Mouse (Mus musculus) neural tube, embryonic 14.5 days (tissue): ENCODE data around the gene Map4k1. TPM values are rescaled to one million over a fixed set of nuclear protein-coding genes. Genes with fewer than 3 reads are reported as not detected.

Experiments
- ATAC-seq: fragments of 200-750 bp; cut with Nextera tagmentation; 2 replicates; pipeline ENCODE4 v1.8.0; 2017; ENCODE audit warnings: low read depth, mild to moderate bottlenecking, moderate TSS enrichment, moderate library complexity
- H3K27ac ChIP-seq: fragments of 300-500 bp; sonication (generic); 2 replicates; pipeline ENCODE4 v1.5.1; 2014; ENCODE audit warnings: low read depth, mild to moderate bottlenecking, control low read depth, low read length, moderate library complexity, mixed read lengths
- H3K27me3 ChIP-seq: fragments of 300-500 bp; sonication (generic); 2 replicates; pipeline ENCODE4 v1.6.1; 2014; ENCODE audit warnings: low read length; ENCODE audit not compliant: control insufficient read depth, insufficient read depth
- H3K36me3 ChIP-seq: fragments of 300-500 bp; sonication (generic); 2 replicates; pipeline ENCODE4 v1.6.1; 2014; ENCODE audit warnings: low read length, mixed read lengths; ENCODE audit not compliant: control insufficient read depth, insufficient read depth
- H3K4me1 ChIP-seq: fragments of 300-500 bp; sonication (generic); 2 replicates; pipeline ENCODE4 v1.6.1; 2014; ENCODE audit warnings: low read length; ENCODE audit not compliant: control insufficient read depth, insufficient read depth
- H3K4me2 ChIP-seq: fragments of 300-500 bp; sonication (generic); 2 replicates; pipeline ENCODE4 v1.6.1; 2014; ENCODE audit warnings: mild to moderate bottlenecking, low read depth, low read length, control low read depth
- H3K4me3 ChIP-seq: fragments of 300-500 bp; sonication (generic); 2 replicates; pipeline ENCODE4 v1.5.1; 2014; ENCODE audit warnings: low read depth, low read length, control low read depth, mixed read lengths
- H3K9ac ChIP-seq: fragments of 300-500 bp; sonication (generic); replicated peaks from 2 replicates; pipeline ENCODE4 v1.6.1; 2014; ENCODE audit warnings: low read depth, mild to moderate bottlenecking, control low read depth, low read length, mixed read lengths
- H3K9me3 ChIP-seq: fragments of 300-500 bp; sonication (generic); 2 replicates; pipeline ENCODE4 v1.6.1; 2016; ENCODE audit warnings: low read length; ENCODE audit not compliant: control insufficient read depth
- WGBS: fragments of 180-500 bp; shearing (Covaris S2); extraction: QIAGEN DNeasy Blood & Tissue Kit; methylation state at CpG from one replicate; pipeline ENCODE4 v1.1.7; 2014; 5-methylcytosine and 5-hydroxymethylcytosine counted together
- polyA plus RNA-seq: library from polyadenylated mRNA; unstranded; fragments of >200 nt; fragmentation: Nextera tagmentation; extraction: Ambion mirVana; gene quantifications from 2 replicates; pipeline ENCODE4 v1.2.1, GENCODE M21; 2014

The Map4k1 gene
- polyA plus RNA-seq, 1 experiment from 2014 or later = 7.8 TPM

GRCm38 (mm10) chr7:29039985-29040661 is 58.3 kb downstream of the Map4k1 start:
- H3K9me3 ChIP-seq = no peaks in the 10 kb centered on the region
- peak overlapping the region; percentile 31 for H3K4me3 ChIP-seq
- H3K27ac ChIP-seq = peak overlapping the region; percentile 12
- ATAC-seq = peak; percentile 47; the same call in 1 of the 2 replicates
- WGBS = 2% methylated on average over 26 of the region's 26 CpGs
- no peaks in the 10 kb centered on the region for H3K36me3 ChIP-seq
- peaks cover 10% of the 10 kb centered on the region for H3K4me1 ChIP-seq
- H3K27me3 ChIP-seq = no peaks in the 10 kb centered on the region
- peak overlapping the region; percentile 67 for H3K4me2 ChIP-seq
- peak overlapping the region; percentile 43; the same call in 1 of the 2 replicates for H3K9ac ChIP-seq

GRCm38 (mm10) chr7:29041194-29041593 is 59.3 kb downstream of the Map4k1 start:
- Histone ChIP-seq H3K4me2 (no peak overlapping the region), H3K9ac (no peak overlapping the region), H3K27me3 (no peaks in the 10 kb centered on the region), H3K9me3 (no peaks in the 10 kb centered on the region), H3K4me1 (peaks cover 10% of the 10 kb centered on the region), H3K36me3 (no peaks in the 10 kb centered on the region), H3K4me3 (no peak overlapping the region), H3K27ac (no peak overlapping the region)
- no peak for ATAC-seq
- 87% methylated on average over 5 of the region's 5 CpGs for WGBS

- Histone ChIP-seq H3K9me3 (no peaks in the 10 kb centered on the region), H3K27me3 (no peaks in the 10 kb centered on the region), H3K4me3 (no peak overlapping the region), H3K4me1 (peaks cover 10% of the 10 kb centered on the region), H3K9ac (no peak overlapping the region), H3K36me3 (no peaks in the 10 kb centered on the region), H3K27ac (peak overlapping the region; percentile 56; the same call in 1 of the 2 replicates), H3K4me2 (no peak overlapping the region)
- 47% methylated on average over 19 of the region's 19 CpGs for WGBS
- ATAC-seq = peak; percentile 25; the same call in 1 of the 2 replicates
Observed at GRCm38 (mm10) chr7:29043016-29043673, 61.3 kb downstream of the Map4k1 start.

GRCm38 (mm10) chr7:29043674-29044057 is 61.8 kb downstream of the Map4k1 start:
- Histone ChIP-seq H3K4me2 (no peak overlapping the region), H3K27ac (peak overlapping the region; percentile 56; the same call in 1 of the 2 replicates), H3K4me3 (no peak overlapping the region), H3K9ac (no peak overlapping the region), H3K36me3 (no peaks in the 10 kb centered on the region), H3K4me1 (peaks cover 10% of the 10 kb centered on the region), H3K27me3 (no peaks in the 10 kb centered on the region), H3K9me3 (no peaks in the 10 kb centered on the region)
- WGBS = 27% methylated on average over 11 of the region's 11 CpGs
- ATAC-seq = peak; percentile 21; the same call in 1 of the 2 replicates

- ATAC-seq = 0 out of 2 replicates have a peak, but pooled peaks have one; percentile 3
Observed at GRCm38 (mm10) chr7:29044302-29044701, 62.5 kb downstream of the Map4k1 start.

GRCm38 (mm10) chr7:29046533-29046932 is 64.7 kb downstream of the Map4k1 start:
- H3K9ac ChIP-seq = no peak overlapping the region
- no peaks in the 10 kb centered on the region for H3K36me3 ChIP-seq
- H3K4me1 ChIP-seq = 0 out of 2 replicates have a peak, but pooled peaks cover 4% of the 10 kb centered on the region
- no peaks in the 10 kb centered on the region for H3K27me3 ChIP-seq
- no peak overlapping the region for H3K27ac ChIP-seq
- 6% methylated on average over 12 of the region's 12 CpGs for WGBS
- no peak for ATAC-seq
- no peaks in the 10 kb centered on the region for H3K9me3 ChIP-seq
- H3K4me2 ChIP-seq = no peak overlapping the region
- H3K4me3 ChIP-seq = no peak overlapping the region

More at GRCm38 (mm10) chr7:29044302-29044701, 62.5 kb downstream of the Map4k1 start:
- no peaks in the 10 kb centered on the region for H3K27me3 ChIP-seq
- H3K4me3 ChIP-seq = no peak overlapping the region
- WGBS = 47% methylated on average over 9 of the region's 9 CpGs
- H3K4me2 ChIP-seq = no peak overlapping the region
- no peaks in the 10 kb centered on the region for H3K36me3 ChIP-seq
- no peak overlapping the region for H3K9ac ChIP-seq
- H3K4me1 ChIP-seq = peaks cover 10% of the 10 kb centered on the region
- H3K27ac ChIP-seq = peak overlapping the region; percentile 56; the same call in 1 of the 2 replicates
- no peaks in the 10 kb centered on the region for H3K9me3 ChIP-seq

GRCm38 (mm10) chr7:29048070-29048469 is 66.2 kb downstream of the Map4k1 start:
- ATAC-seq = no peak
- Histone ChIP-seq H3K4me1 (0 out of 2 replicates have a peak, but pooled peaks cover 4% of the 10 kb centered on the region), H3K27me3 (peaks cover 7% of the 10 kb centered on the region), H3K4me3 (no peak overlapping the region), H3K36me3 (no peaks in the 10 kb centered on the region), H3K4me2 (no peak overlapping the region), H3K27ac (no peak overlapping the region), H3K9me3 (no peaks in the 10 kb centered on the region), H3K9ac (no peak overlapping the region)
- 88% methylated on average over 3 of the region's 3 CpGs for WGBS

- WGBS = 80% methylated on average over 11 of the region's 11 CpGs
Observed at GRCm38 (mm10) chr7:29048615-29049014, 66.8 kb downstream of the Map4k1 start.

GRCm38 (mm10) chr7:29050797-29051196 is 68.9 kb downstream of the Map4k1 start:
- H3K27ac ChIP-seq = no peak overlapping the region
- H3K9me3 ChIP-seq = no peaks in the 10 kb centered on the region
- no peaks in the 10 kb centered on the region for H3K4me1 ChIP-seq
- H3K4me2 ChIP-seq = no peak overlapping the region
- ATAC-seq = no peak
- no peak overlapping the region for H3K9ac ChIP-seq
- no peaks in the 10 kb centered on the region for H3K36me3 ChIP-seq
- peaks cover 23% of the 10 kb centered on the region for H3K27me3 ChIP-seq
- H3K4me3 ChIP-seq = no peak overlapping the region
- WGBS = 44% methylated on average over 2 of the region's 2 CpGs

More at GRCm38 (mm10) chr7:29048615-29049014, 66.8 kb downstream of the Map4k1 start:
- Histone ChIP-seq H3K4me2 (no peak overlapping the region), H3K4me3 (no peak overlapping the region), H3K36me3 (no peaks in the 10 kb centered on the region), H3K9me3 (no peaks in the 10 kb centered on the region), H3K9ac (no peak overlapping the region), H3K27ac (no peak overlapping the region), H3K4me1 (0 out of 2 replicates have a peak, but pooled peaks cover 4% of the 10 kb centered on the region), H3K27me3 (peaks cover 13% of the 10 kb centered on the region)
- no peak for ATAC-seq
